Mouse (Mus musculus): ENCODE results near the gene Fkbp14. TPM values are rescaled to one million over a fixed set of nuclear protein-coding genes. Genes with fewer than 3 reads are reported as not detected.
A peak's percentile ranks its signal among the peaks of the same experiment; 100 is the strongest.

The Fkbp14 gene
- polyA plus RNA-seq, 1 experiment from 2014 or later = 33.1 TPM

DNA sequence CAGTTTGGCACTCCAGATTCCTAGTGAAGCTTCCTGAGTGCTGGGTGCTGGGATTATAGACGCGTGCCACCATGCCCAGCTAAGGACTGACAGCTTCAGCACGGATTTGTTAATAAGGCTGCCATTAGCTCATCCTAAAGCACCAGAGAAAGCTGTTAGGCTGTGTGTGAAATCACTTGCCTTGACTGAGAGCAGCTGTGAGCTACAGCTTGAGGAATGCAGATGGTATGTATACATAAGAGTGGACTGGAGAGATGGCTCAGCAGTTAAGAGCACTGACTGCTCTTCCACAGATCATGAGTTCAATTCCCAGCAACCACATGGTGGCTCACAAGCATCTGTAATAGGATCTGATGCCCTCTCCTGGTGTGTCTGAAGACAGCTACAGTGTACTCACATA lies 20.3 kb upstream of the Fkbp14 start:
- no peak for ATAC-seq (ENCODE audit: insufficient number of reproducible peaks, insufficient read depth, low FRiP score, low read depth)
- H3K27me3 ChIP-seq (ENCODE audit: control insufficient read depth, insufficient read depth, low read length) = no peaks in the 10 kb centered on the region
- peaks cover 3% of the 10 kb centered on the region; the same call in 1 of the 2 replicates for H3K36me3 ChIP-seq (ENCODE audit: control insufficient read depth, insufficient read depth, low read length)
- 53% methylated on average over 3 of the region's 3 CpGs for WGBS
- no peak overlapping the region for H3K4me2 ChIP-seq (replicated peaks; ENCODE audit: low read depth, low read length)
- no peaks in the 10 kb centered on the region for H3K9me3 ChIP-seq (ENCODE audit: control insufficient read depth, low read depth, low read length)
- H3K4me3 ChIP-seq (ENCODE audit: low read depth, low read length) = no peak overlapping the region
- H3K9ac ChIP-seq (replicated peaks; ENCODE audit: low read depth, low read length) = no peak overlapping the region
- no peak overlapping the region for H3K27ac ChIP-seq (ENCODE audit: low read length)
- no peaks in the 10 kb centered on the region for H3K4me1 ChIP-seq (ENCODE audit: control insufficient read depth, insufficient read depth, low read length)

DNA sequence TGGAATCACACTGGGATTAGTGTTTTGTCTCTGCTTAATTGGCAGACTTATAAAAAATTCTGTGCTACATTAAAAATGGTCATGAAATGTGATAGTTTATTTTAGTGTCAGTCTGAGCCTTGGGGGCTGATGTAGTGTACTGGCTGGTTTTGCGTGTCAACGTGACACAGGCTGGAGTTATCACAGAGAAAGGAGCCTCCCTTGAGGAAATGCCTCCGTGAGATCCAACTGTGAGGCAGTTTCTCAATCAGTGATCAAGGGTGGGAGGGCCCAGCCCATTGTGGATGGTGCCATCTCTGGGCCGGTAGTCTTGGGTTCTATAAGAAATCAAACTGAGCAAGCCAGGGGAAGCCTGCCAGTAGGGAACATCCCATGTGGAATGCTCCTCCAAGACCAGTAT lies 9.1 kb upstream of the Fkbp14 start:
- Histone ChIP-seq H3K4me1 (ENCODE audit: control insufficient read depth, insufficient read depth, low read length) (no peaks in the 10 kb centered on the region), H3K27me3 (ENCODE audit: control insufficient read depth, insufficient read depth, low read length) (no peaks in the 10 kb centered on the region), H3K27ac (ENCODE audit: low read length) (no peak overlapping the region), H3K4me3 (ENCODE audit: low read depth, low read length) (no peak overlapping the region), H3K9ac (replicated peaks; ENCODE audit: low read depth, low read length) (no peak overlapping the region), H3K4me2 (replicated peaks; ENCODE audit: low read depth, low read length) (no peak overlapping the region), H3K9me3 (ENCODE audit: control insufficient read depth, low read depth, low read length) (no peaks in the 10 kb centered on the region), H3K36me3 (ENCODE audit: control insufficient read depth, insufficient read depth, low read length) (no peaks in the 10 kb centered on the region)
- ATAC-seq (ENCODE audit: insufficient number of reproducible peaks, insufficient read depth, low FRiP score, low read depth) = no peak
- WGBS = 65% methylated on average over 4 of the region's 4 CpGs

DNA sequence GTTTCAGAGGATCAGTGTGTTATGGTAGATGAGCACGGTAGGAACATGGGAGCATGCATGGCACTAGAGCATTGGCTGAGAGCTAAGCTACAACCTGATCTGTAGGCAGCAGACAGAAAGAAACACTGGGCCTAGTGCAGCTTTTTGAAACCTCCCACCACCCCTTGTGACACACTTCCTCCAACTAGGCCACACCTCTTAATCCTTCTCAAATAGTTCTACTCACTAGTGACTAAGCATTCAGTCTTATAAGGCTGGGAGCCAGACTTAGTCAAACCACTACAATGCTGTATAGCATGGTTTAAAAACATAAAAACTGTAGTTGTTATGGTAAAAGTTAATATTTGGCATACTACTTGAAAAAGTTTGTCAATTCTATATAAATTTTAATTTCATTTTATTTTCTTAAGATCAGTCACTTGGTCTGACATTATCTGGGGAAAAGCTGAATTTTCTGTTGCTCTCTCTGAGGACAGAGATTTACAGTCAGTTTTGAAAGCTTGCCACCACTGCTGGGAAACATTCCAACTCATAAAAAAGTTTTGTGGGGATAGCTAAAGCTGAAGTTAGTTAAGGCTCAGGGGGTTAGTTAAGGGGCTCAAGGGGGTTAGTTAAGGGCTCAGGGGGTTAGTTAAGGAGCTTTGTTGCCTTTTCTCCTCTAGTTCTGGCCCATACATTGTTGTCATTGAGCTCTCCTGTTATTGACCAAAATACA lies 7.0 kb upstream of the Fkbp14 start:
- 100% methylated on average over 1 of the region's 1 CpGs for WGBS
- Histone ChIP-seq H3K4me3 (ENCODE audit: low read depth, low read length) (no peak overlapping the region), H3K9ac (replicated peaks; ENCODE audit: low read depth, low read length) (no peak overlapping the region), H3K9me3 (ENCODE audit: control insufficient read depth, low read depth, low read length) (no peaks in the 10 kb centered on the region), H3K4me2 (replicated peaks; ENCODE audit: low read depth, low read length) (no peak overlapping the region), H3K36me3 (ENCODE audit: control insufficient read depth, insufficient read depth, low read length) (no peaks in the 10 kb centered on the region), H3K27me3 (ENCODE audit: control insufficient read depth, insufficient read depth, low read length) (no peaks in the 10 kb centered on the region), H3K4me1 (ENCODE audit: control insufficient read depth, insufficient read depth, low read length) (no peaks in the 10 kb centered on the region), H3K27ac (ENCODE audit: low read length) (no peak overlapping the region)
- no peak for ATAC-seq (ENCODE audit: insufficient number of reproducible peaks, insufficient read depth, low FRiP score, low read depth)

DNA sequence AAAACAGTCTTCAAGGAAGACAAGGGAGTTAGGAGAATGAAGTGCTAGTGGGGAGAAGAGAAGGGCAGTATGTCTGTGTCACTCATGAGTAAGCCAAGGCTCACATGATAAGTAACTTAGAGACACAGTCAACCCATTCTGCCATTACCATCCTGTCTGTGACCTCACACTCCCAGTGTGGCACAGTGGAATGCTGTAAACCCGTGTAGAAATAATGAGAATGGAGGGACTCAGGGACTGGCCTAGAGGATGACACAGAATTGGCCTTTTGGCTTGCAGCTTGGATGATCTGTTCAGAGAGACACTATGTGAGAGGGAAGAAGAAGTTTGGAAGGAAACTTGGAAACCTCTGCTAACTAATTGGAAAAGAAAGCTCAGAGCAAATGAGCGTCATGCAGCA lies 5.8 kb upstream of the Fkbp14 start:
- ATAC-seq (ENCODE audit: insufficient number of reproducible peaks, insufficient read depth, low FRiP score, low read depth) = no peak
- Histone ChIP-seq H3K36me3 (ENCODE audit: control insufficient read depth, insufficient read depth, low read length) (no peaks in the 10 kb centered on the region), H3K9me3 (ENCODE audit: control insufficient read depth, low read depth, low read length) (no peaks in the 10 kb centered on the region), H3K4me3 (ENCODE audit: low read depth, low read length) (no peak overlapping the region), H3K27me3 (ENCODE audit: control insufficient read depth, insufficient read depth, low read length) (no peaks in the 10 kb centered on the region), H3K27ac (ENCODE audit: low read length) (no peak overlapping the region), H3K9ac (replicated peaks; ENCODE audit: low read depth, low read length) (no peak overlapping the region), H3K4me1 (ENCODE audit: control insufficient read depth, insufficient read depth, low read length) (no peaks in the 10 kb centered on the region), H3K4me2 (replicated peaks; ENCODE audit: low read depth, low read length) (no peak overlapping the region)
- WGBS = 88% methylated on average over 2 of the region's 2 CpGs

DNA sequence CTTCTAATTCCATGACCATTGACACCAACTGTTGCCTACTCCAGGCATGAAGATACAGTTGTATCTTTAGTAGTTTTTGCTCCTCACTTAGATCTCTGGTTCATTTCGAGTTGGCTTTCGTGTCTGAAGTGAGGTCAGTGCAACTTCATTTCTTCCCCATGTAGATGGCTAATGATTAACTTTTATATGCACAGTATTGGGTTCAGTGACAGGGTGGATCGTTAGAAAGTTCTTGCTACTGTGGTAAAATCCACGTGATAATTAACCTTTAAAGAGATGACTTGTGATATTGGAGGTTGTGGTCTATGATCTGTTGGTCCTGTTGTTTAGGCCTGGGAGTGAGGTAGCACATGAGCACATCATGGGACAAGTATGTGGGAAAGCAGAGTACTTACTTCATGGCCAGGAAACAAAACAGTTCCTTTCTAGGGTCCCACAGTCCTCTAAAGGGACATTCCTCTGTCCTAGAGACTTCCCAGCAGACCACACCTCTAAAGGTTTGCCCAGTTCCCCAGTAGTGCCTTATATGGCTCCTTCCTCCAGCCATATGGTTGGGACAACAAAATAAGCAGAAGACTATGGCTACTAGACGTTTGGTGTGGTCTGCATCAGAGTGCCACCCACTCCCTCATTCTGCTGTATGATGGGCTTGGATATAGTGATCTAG lies 3.7 kb upstream of the Fkbp14 start:
- Histone ChIP-seq H3K4me2 (replicated peaks; ENCODE audit: low read depth, low read length) (no peak overlapping the region), H3K36me3 (ENCODE audit: control insufficient read depth, insufficient read depth, low read length) (no peaks in the 10 kb centered on the region), H3K27me3 (ENCODE audit: control insufficient read depth, insufficient read depth, low read length) (no peaks in the 10 kb centered on the region), H3K9ac (replicated peaks; ENCODE audit: low read depth, low read length) (no peak overlapping the region), H3K9me3 (ENCODE audit: control insufficient read depth, low read depth, low read length) (no peaks in the 10 kb centered on the region), H3K27ac (ENCODE audit: low read length) (no peak overlapping the region), H3K4me3 (ENCODE audit: low read depth, low read length) (no peak overlapping the region), H3K4me1 (ENCODE audit: control insufficient read depth, insufficient read depth, low read length) (peaks cover 7% of the 10 kb centered on the region; the same call in 1 of the 2 replicates)
- 71% methylated on average over 5 of the region's 5 CpGs for WGBS
- no peak for ATAC-seq (ENCODE audit: insufficient number of reproducible peaks, insufficient read depth, low FRiP score, low read depth)

DNA sequence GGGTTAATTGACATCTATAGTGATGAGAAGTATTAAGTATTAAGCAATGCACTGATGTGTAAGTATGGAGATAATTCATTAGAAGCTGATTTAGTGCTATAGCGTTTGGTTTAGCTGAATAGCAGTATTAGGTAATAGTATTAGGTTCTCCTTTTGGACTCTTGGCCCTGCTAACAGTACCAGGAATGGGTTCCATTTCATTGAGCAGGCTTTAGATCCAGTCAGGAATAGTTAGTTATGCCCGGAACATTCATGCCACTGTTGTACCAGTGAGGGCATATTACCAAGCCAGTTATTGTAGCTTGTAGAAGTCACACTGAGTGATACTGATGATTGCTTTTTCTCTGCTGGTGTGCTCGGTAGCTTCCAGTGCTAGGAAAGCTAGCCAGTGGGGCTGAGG lies 603 bp upstream of the Fkbp14 start:
- 89% methylated on average over 3 of the region's 3 CpGs for WGBS
- H3K4me2 ChIP-seq (replicated peaks; ENCODE audit: low read depth, low read length) = no peak overlapping the region

DNA sequence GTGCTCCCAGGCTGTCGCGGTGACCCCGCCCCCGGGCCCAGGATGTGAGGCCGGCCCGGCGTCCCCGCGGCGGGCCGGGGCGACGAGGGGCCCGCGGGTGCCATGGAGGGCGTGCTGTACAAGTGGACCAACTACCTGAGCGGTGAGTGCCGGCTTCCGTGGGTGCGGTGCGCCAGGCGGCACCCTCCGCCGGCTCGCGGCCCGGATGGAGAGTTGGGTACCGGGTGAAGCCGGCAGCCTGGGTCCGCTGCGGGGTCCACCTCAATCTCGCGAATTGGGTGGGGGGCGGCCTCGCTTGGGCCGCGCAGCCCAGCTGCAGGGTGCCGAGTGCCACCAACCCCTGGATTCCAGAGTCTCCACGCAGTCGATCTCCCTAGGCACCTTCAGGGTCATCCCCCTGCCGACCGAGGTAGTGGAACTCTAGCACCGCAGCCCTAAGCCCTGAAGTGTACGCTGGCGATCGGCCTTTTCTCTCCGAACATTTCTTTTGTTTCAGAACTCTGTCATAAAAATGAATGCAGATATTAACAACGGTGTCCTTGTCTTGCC lies 1.7 kb downstream of the Fkbp14 start:
- no peaks in the 10 kb centered on the region for H3K27me3 ChIP-seq (ENCODE audit: control insufficient read depth, insufficient read depth, low read length)
- H3K27ac ChIP-seq (ENCODE audit: low read length) = peak overlapping the region; percentile 62
- H3K4me1 ChIP-seq (ENCODE audit: control insufficient read depth, insufficient read depth, low read length) = peaks cover 12% of the 10 kb centered on the region
- H3K9ac ChIP-seq (replicated peaks; ENCODE audit: low read depth, low read length) = peak overlapping the region; percentile 56
- ATAC-seq (ENCODE audit: insufficient number of reproducible peaks, insufficient read depth, low FRiP score, low read depth) = no peak
- H3K4me3 ChIP-seq (ENCODE audit: low read depth, low read length) = peak overlapping the region; percentile 85
- H3K9me3 ChIP-seq (ENCODE audit: control insufficient read depth, low read depth, low read length) = no peaks in the 10 kb centered on the region
- H3K36me3 ChIP-seq (ENCODE audit: control insufficient read depth, insufficient read depth, low read length) = no peaks in the 10 kb centered on the region
- under 1% methylated on average over 35 of the region's 48 CpGs for WGBS
- H3K4me2 ChIP-seq (replicated peaks; ENCODE audit: low read depth, low read length) = peak overlapping the region; percentile 62

More for the DNA sequence above, 603 bp upstream of the Fkbp14 start:
- Histone ChIP-seq H3K4me3 (ENCODE audit: low read depth, low read length) (no peak overlapping the region), H3K9me3 (ENCODE audit: control insufficient read depth, low read depth, low read length) (no peaks in the 10 kb centered on the region), H3K9ac (replicated peaks; ENCODE audit: low read depth, low read length) (no peak overlapping the region), H3K4me1 (ENCODE audit: control insufficient read depth, insufficient read depth, low read length) (peaks cover 7% of the 10 kb centered on the region; the same call in 1 of the 2 replicates), H3K27ac (ENCODE audit: low read length) (no peak overlapping the region), H3K27me3 (ENCODE audit: control insufficient read depth, insufficient read depth, low read length) (no peaks in the 10 kb centered on the region), H3K36me3 (ENCODE audit: control insufficient read depth, insufficient read depth, low read length) (no peaks in the 10 kb centered on the region)
- no peak for ATAC-seq (ENCODE audit: insufficient number of reproducible peaks, insufficient read depth, low FRiP score, low read depth)

DNA sequence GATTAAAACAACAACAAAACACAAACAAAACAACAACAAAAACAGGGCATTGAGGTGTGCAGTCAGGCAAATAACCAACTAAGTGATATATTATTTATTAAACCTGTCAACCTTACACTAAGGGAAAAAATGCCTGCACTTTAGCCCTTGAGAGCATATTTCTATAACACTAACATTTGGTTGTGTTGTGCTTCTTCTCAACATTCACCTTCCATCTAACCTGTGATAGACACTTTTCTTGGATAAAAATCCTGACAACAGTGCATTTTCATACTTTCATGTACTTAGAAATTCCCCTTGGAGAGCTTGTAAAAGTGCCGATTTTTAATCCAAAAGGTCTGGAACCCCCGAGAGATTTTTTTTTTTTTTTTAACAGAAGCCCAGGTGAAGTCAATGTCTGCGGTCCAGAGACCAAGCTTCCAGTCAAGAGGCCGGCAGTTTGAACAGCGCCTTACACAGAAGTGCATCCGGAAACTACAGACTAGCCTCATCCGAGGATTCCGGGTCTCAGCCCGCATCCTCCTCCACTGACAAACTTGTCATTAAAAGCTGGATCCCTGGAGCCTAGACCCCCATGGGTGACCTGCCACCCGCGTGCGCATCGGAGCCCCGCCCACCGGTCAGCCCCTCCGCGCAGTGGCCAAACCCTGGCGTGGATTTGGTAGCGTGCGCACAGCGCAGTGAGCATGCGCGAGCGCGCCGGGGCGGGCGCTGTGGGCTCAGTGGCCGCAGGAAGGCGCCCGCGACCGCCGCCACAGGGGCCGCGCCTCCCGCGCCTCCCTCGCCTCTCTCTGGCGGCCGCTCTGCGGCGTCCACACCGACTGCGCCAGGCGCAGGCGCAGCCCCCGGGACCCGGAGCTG lies 2.4 kb downstream of the Fkbp14 start, which contains the start of gene Plekha8:
Plekha8 (plus strand) TSS at position 643 of the 861 bp plus-strand sequence.
- peak within 1 kb of the TSS; percentile 62 for H3K4me2 ChIP-seq (replicated peaks; ENCODE audit: low read depth, low read length)
- no peaks in the 10 kb centered on the region for H3K36me3 ChIP-seq (ENCODE audit: control insufficient read depth, insufficient read depth, low read length)
- under 1% methylated on average over 46 of the region's 49 CpGs for WGBS
- peak within 1 kb of the TSS; percentile 56 for H3K9ac ChIP-seq (replicated peaks; ENCODE audit: low read depth, low read length)
- peak; percentile 92 for ATAC-seq (ENCODE audit: insufficient number of reproducible peaks, insufficient read depth, low FRiP score, low read depth)
- H3K27me3 ChIP-seq (ENCODE audit: control insufficient read depth, insufficient read depth, low read length) = no peaks in the 10 kb centered on the region
- peak within 1 kb of the TSS; percentile 85 for H3K4me3 ChIP-seq (ENCODE audit: low read depth, low read length)
- H3K9me3 ChIP-seq (ENCODE audit: control insufficient read depth, low read depth, low read length) = no peaks in the 10 kb centered on the region
- H3K4me1 ChIP-seq (ENCODE audit: control insufficient read depth, insufficient read depth, low read length) = peaks cover 12% of the 10 kb centered on the region
- peak within 1 kb of the TSS; percentile 62 for H3K27ac ChIP-seq (ENCODE audit: low read length)

Data from stomach, embryonic 14.5 days (tissue).